Mouse (Mus musculus) myocyte (in vitro differentiated cells): ENCODE measurements at regions not wholly inside any gene's neighbourhood (a gene's known extent, or its start where the extent isn't known, plus 50 kb on each side); places are given as distances from the start of the nearest gene placed in this dataset.

ENCODE experiments used
- CEBPB ChIP-seq: IDR thresholded peaks from 2 replicates; pipeline ENCODE4 v1.6.1; 2011; ENCODE audit warnings: mild to moderate bottlenecking, moderate library complexity; ENCODE audit not compliant: poor library complexity, insufficient read depth, severe bottlenecking
- E2F4 ChIP-seq: IDR thresholded peaks from one replicate; pipeline ENCODE4 v1.6.1; 2011; ENCODE audit warnings: mild to moderate bottlenecking, control low read depth, moderate library complexity; ENCODE audit not compliant: insufficient read depth
- MAX ChIP-seq: IDR thresholded peaks from one replicate; pipeline ENCODE4 v1.6.1; 2011; ENCODE audit warnings: low read depth, mild to moderate bottlenecking, control low read depth
- MYOD1 ChIP-seq, 3 experiments: IDR thresholded peaks; one replicate each; pipeline ENCODE4 v1.6.1; 2011; ENCODE audit warnings: control low read depth in 2 of 3, low read depth in 2 of 3, mild to moderate bottlenecking in 2 of 3, moderate library complexity in 1 of 3; ENCODE audit not compliant: insufficient read length in 2 of 3, control insufficient read depth in 1 of 3
- MYOG ChIP-seq, 3 experiments: IDR thresholded peaks; one replicate each; pipeline ENCODE4 v1.6.1; 2011; ENCODE audit warnings: control low read depth in 2 of 3, low read depth in 2 of 3, mild to moderate bottlenecking in 2 of 3; ENCODE audit not compliant: insufficient read length in 2 of 3, control insufficient read depth in 1 of 3, insufficient read depth in 1 of 3
- POLR2A ChIP-seq: IDR thresholded peaks from one replicate; pipeline ENCODE4 v1.6.1; 2011; ENCODE audit warnings: low read depth, mild to moderate bottlenecking, control low read depth, moderate library complexity; ENCODE audit not compliant: insufficient read length
- POLR2AphosphoS2 ChIP-seq: IDR thresholded peaks from one replicate; pipeline ENCODE4 v1.6.1; 2011; ENCODE audit warnings: low read depth, control low read depth; ENCODE audit not compliant: insufficient read length
- REST ChIP-seq: IDR thresholded peaks from one replicate; pipeline ENCODE4 v1.6.1; 2011; ENCODE audit warnings: mild to moderate bottlenecking, control low read depth, moderate library complexity; ENCODE audit not compliant: insufficient read depth, insufficient read length
- SRF ChIP-seq: IDR thresholded peaks from one replicate; pipeline ENCODE4 v1.6.1; 2011; ENCODE audit warnings: low read depth; ENCODE audit not compliant: control insufficient read depth, insufficient read length
- TCF12 ChIP-seq: IDR thresholded peaks from one replicate; pipeline ENCODE4 v1.6.1; 2011; ENCODE audit warnings: mild to moderate bottlenecking, control low read depth; ENCODE audit not compliant: poor library complexity, insufficient read depth, severe bottlenecking
- TCF3 ChIP-seq: IDR thresholded peaks from one replicate; pipeline ENCODE4 v1.6.1; 2011; ENCODE audit warnings: low read depth, control low read depth; ENCODE audit not compliant: insufficient read length
- USF1 ChIP-seq: IDR thresholded peaks from one replicate; pipeline ENCODE4 v1.6.1; 2011; ENCODE audit warnings: low read depth, mild to moderate bottlenecking, control low read depth, moderate library complexity

DNA sequence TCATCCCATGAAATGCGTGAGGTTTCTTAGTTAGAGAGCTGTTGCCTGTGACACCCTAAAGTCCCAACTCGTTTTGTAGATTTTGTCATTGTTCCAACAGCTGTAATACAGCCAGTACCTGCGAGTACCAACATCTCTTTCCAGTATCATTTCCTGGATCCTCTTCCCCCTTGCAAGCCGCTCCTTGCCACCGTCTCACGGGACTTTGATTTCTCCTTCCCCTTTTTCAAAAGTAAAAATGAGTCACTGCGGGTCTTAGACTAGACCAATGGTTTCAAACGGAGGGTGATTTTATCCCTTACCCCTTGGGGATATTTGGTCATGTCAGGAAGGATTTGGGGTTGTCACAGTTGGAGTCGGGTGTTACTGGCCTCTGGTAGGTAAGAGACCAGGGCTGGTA lies 56.5 kb upstream of the Foxe1 start:
- TF ChIP-seq POLR2A (no peak), POLR2AphosphoS2 (no peak), TCF3 (no peak), MYOG (IDR thresholded peaks at IDR 0.05; ENCODE audit: control insufficient read depth in 1 of 3, insufficient read depth in 1 of 3, insufficient read length in 2 of 3, low read depth in 2 of 3) (no peak), REST (no peak), TCF12 (no peak), E2F4 (no peak), MYOD1 (IDR thresholded peaks at IDR 0.05; ENCODE audit: control insufficient read depth in 1 of 3, insufficient read length in 2 of 3, low read depth in 2 of 3) (no peak), SRF (no peak), CEBPB (no peak), MAX (no peak), USF1 (no peak)
